Mouse (Mus musculus) MEL (cell line): Measurements from ENCODE around the gene Fthl17c.

Experiments used
- CTCF ChIP-seq, 3 experiments: IDR thresholded peaks in 2 of 3; conservative IDR thresholded peaks in 1 of 3; 2 replicates each; pipeline ENCODE4 v1.5.1; 2011 to 2012; ENCODE audit warnings: low read length in 3 of 3, low read depth in 2 of 3, mild to moderate bottlenecking in 2 of 3, improper control_type of control experiment in 1 of 3, inconsistent platforms in 1 of 3, mixed read lengths in 1 of 3, moderate library complexity in 1 of 3; ENCODE audit not compliant: control insufficient read depth in 1 of 3, insufficient read depth in 1 of 3, poor library complexity in 1 of 3, severe bottlenecking in 1 of 3
- EP300 ChIP-seq, 2 experiments: IDR thresholded peaks; 2 replicates each; pipeline ENCODE4 v1.6.1; 2011; ENCODE audit warnings: improper control_type of control experiment in 2 of 2, low read length in 2 of 2, low read depth in 1 of 2, mild to moderate bottlenecking in 1 of 2
- MAFK ChIP-seq: IDR thresholded peaks from 2 replicates; pipeline ENCODE4 v1.6.1; 2011; ENCODE audit warnings: low read depth, mild to moderate bottlenecking, low read length, improper control_type of control experiment, borderline replicate concordance
- POLR2A ChIP-seq, 2 experiments: IDR thresholded peaks; 2 replicates each; pipeline ENCODE4 v1.6.1; 2011 to 2012; ENCODE audit warnings: low read length in 2 of 2, mild to moderate bottlenecking in 2 of 2, control low read depth in 1 of 2, improper control_type of control experiment in 1 of 2, low read depth in 1 of 2, moderate library complexity in 1 of 2; ENCODE audit not compliant: control insufficient read depth in 1 of 2, insufficient read depth in 1 of 2, poor library complexity in 1 of 2
- RCOR1 ChIP-seq: IDR thresholded peaks from 2 replicates; pipeline ENCODE4 v1.6.1; 2012; ENCODE audit warnings: low read depth, mild to moderate bottlenecking, inconsistent platforms, low read length, improper control_type of control experiment
- ZMIZ1 ChIP-seq: IDR thresholded peaks from 2 replicates; pipeline ENCODE4 v1.6.1; 2012; ENCODE audit warnings: low read depth, mild to moderate bottlenecking, inconsistent platforms, low read length, improper control_type of control experiment, moderate library complexity

DNA sequence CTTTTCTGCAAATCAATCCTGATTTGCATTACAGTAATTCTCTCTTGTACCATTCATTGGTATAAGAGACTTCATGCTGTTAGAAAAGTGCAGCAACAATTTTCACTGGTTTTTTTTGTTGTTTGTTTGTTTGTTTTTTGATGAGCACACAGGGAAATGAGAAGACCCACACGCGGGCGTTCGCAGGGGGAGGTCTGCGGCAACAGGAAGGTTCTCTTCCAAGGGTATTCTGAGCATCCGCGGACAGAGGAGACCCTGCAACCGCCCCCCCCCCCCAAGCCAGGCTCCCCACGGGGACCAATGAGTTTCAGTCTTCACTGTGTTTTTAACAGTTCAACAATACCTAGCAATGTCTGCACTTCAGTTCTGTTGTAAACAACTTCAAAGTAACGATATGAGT is 43.1 kb upstream of the Fthl17c start:
- no peak for TF ChIP-seq RCOR1
- no peak for TF ChIP-seq CTCF (IDR thresholded peaks at IDR 0.05 in 2 of 3, conservative IDR thresholded peaks at IDR 0.05 in 1 of 3; ENCODE audit: control insufficient read depth in 1 of 3, insufficient read depth in 1 of 3, low read depth in 2 of 3, low read length in 3 of 3, poor library complexity in 1 of 3, severe bottlenecking in 1 of 3)
- TF ChIP-seq MAFK: no peak
- no peak for TF ChIP-seq EP300 (IDR thresholded peaks at IDR 0.05; ENCODE audit: low read depth in 1 of 2, low read length in 2 of 2)
- no peak for TF ChIP-seq POLR2A (IDR thresholded peaks at IDR 0.05; ENCODE audit: control insufficient read depth in 1 of 2, insufficient read depth in 1 of 2, low read depth in 1 of 2, low read length in 2 of 2, poor library complexity in 1 of 2)
- no peak for TF ChIP-seq ZMIZ1
